Mouse (Mus musculus): ENCODE data around the gene Gsk3b. TPM values are rescaled to one million over a fixed set of nuclear protein-coding genes. Genes with fewer than 3 reads are reported as not detected.
"Not testable (repeated sequence)": the region's sequence is repeated elsewhere in the genome, so short reads cannot be mapped to it uniquely, and the experiment has no call there.

Gsk3b gene
- 52.0 and 55.3 TPM in 2 replicates for polyA plus RNA-seq (2015; fragmentation: Nextera tagmentation; extraction: Ambion mirVana)

DNA sequence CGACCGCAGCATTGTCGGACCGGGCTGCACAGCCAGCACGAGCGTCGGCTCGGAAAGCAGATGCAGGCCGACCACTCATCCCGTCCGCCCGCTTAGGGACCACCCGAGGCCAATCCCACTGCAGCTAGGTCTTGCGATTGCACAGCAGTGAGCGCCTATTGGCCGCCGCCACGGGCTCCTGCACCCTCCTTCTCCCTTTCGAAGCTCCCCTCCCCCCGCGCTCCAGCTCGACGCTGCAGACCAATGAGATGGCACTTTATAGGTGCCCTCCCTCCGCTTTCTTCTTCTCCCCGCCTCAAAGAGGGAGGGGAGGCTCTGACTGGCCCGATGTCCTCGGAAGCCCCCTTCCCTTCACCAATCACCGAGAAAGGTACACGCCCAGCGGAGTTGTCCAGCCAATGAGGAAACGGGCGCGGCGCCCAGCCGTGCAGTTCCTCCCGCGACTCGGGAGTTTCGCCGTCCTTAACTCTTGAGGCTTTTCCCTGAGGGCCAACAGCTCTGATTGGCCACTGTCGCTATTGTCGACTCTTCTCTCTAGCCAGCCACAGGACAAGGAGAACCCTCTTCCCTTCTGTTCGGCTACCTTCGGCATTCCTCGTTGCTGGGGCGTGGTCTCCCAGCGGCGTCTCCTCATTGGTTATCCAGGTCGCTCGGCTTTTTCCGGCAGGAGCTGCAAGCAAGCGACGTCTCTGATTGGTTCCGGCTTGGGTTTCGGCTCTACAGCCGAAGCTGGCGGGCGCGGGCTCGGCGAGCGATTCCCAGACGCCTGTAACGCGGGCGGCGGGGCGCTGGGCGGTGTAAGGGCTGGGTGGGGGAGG is at the start of gene Gsk3b:
Gene Gsk3b (plus strand): TSS at position 373 of the 818 bp plus-strand sequence.
- H3K9ac ChIP-seq, result peak within 1 kb of the TSS; percentile 91
- H3K4me2 ChIP-seq, result peak within 1 kb of the TSS; percentile 66
- no peaks in the 10 kb centered on the region for H3K27me3 ChIP-seq
- H3K4me3 ChIP-seq, result peak within 1 kb of the TSS; percentile 83
- no peaks in the 10 kb centered on the region for H3K9me3 ChIP-seq
- H3K27ac ChIP-seq, result peak within 1 kb of the TSS; percentile 100
- peak; percentile 95 for ATAC-seq (ENCODE audit: insufficient number of reproducible peaks, low FRiP score, low TSS enrichment, low read depth)
- H3K36me3 ChIP-seq, result no peaks in the 10 kb centered on the region
- WGBS, result under 1% methylated on average over 61 of the region's 69 CpGs
- peaks cover 11% of the 10 kb centered on the region for H3K4me1 ChIP-seq

DNA sequence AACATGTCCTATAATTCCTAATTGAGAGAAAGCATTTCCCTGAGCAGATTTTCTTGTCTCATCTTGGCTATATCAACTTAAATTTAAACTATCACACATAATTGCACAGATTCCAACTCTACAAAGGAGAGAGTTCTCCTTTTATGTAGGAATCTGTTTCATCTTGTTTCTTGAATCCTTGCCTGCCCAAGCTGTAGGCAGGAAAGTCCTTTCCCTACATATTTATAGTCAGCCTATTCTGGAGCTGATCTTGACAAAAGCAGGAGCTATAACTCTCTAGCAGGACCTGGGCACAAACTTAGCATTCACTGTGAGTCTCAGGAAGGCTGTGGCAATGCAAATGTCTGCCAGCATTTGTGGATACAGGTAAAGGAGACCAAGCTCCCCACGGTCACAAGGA is 46.6 kb upstream of the Gsk3b start:
- Histone ChIP-seq H3K4me3 (no peak overlapping the region), H3K9me3 (no peaks in the 10 kb centered on the region), H3K36me3 (no peaks in the 10 kb centered on the region), H3K27me3 (no peaks in the 10 kb centered on the region), H3K4me2 (no peak overlapping the region), H3K9ac (no peak overlapping the region), H3K4me1 (no peaks in the 10 kb centered on the region), H3K27ac (no peak overlapping the region)
- 85% methylated on average over 1 of the region's 1 CpGs for WGBS
- ATAC-seq (ENCODE audit: insufficient number of reproducible peaks, low FRiP score, low TSS enrichment, low read depth), result no peak

DNA sequence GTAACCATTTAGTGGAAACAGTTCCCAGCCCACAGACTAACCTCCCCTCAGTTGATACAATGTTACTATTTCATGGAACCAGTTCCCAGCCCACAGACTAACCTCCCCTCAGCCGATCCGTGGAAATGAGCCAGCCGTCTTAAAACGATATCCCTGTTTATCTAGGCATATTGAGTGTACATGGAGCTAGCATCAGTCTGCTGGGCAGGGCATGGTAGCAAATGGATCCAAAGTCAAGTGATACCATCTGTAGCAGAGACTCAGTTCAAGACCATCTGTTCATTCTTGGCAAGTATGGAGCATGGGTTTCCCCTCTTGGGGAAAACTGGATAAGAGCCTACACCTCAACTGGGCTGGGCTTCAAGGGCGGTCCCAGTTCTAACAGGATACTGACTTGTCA is 44.2 kb upstream of the Gsk3b start:
- 70% methylated on average over 5 of the region's 5 CpGs for WGBS
- Histone ChIP-seq H3K36me3 (no peaks in the 10 kb centered on the region), H3K4me2 (no peak overlapping the region), H3K4me3 (no peak overlapping the region), H3K27ac (no peak overlapping the region), H3K9me3 (no peaks in the 10 kb centered on the region), H3K4me1 (no peaks in the 10 kb centered on the region), H3K27me3 (no peaks in the 10 kb centered on the region), H3K9ac (no peak overlapping the region)
- no peak for ATAC-seq (ENCODE audit: insufficient number of reproducible peaks, low FRiP score, low TSS enrichment, low read depth)

DNA sequence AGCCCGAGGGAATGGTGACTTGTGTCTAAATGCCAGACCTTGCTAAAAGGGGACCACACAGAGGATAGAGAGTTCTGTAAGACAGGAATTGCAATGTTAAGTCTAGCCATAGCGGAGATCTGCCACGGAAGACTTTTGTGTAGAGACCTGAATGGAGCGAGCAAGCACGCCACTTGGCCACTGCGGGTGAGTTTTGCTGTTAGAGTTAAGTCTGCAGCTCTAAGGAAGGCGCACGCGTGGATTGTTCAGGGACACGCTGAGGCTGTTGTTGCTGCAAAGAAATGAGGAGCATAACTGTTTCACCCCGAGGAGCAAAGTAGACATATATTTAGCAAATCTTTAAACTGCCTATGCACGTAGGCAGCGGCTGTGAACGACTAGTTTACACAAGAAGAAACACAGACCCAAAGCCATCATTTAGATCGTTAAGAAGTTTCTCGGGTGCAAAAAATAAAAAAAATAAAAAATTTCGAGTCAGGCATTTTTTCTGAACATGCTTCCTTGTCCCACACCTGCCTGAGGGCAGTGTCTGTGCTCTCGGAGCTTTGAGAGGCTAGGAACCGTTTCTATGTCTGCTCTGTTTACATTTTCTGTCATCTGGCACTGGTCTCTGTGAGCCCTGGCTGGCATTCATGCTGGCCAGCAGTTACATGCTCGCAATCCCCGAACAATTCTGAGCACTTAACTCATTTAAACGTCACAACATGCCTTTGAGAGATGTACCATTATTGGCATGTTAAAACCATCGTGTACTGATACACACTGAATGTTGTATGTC is 40.8 kb upstream of the Gsk3b start:
- H3K9me3 ChIP-seq, result no peaks in the 10 kb centered on the region
- peak overlapping the region; percentile 15 for H3K4me2 ChIP-seq
- H3K4me1 ChIP-seq, result no peaks in the 10 kb centered on the region
- ATAC-seq (ENCODE audit: insufficient number of reproducible peaks, low FRiP score, low TSS enrichment, low read depth), result no peak
- no peaks in the 10 kb centered on the region for H3K27me3 ChIP-seq
- H3K4me3 ChIP-seq, result no peak overlapping the region
- no peaks in the 10 kb centered on the region for H3K36me3 ChIP-seq
- 51% methylated on average over 23 of the region's 23 CpGs for WGBS
- no peak overlapping the region for H3K9ac ChIP-seq
- H3K27ac ChIP-seq, result no peak overlapping the region

DNA sequence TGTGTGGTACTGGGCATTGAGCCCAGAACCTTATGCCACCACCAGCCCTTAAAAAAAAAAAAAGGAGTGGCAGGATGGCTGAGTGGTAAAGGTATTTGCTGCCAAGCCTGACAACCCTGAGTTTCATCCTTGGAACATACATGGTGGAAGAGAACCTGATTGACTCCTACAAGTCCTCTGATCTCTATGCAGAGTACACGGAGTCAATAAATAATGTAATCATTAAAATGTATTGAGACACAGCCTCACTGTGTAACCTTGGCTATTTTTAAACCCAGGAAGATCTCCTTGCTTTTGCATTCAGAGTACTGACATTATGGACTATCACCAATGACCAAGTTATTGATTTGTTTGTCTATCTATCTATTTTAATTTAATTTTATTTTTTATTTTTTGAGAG is 30.9 kb upstream of the Gsk3b start:
- H3K4me3 ChIP-seq, result no peak overlapping the region

DNA sequence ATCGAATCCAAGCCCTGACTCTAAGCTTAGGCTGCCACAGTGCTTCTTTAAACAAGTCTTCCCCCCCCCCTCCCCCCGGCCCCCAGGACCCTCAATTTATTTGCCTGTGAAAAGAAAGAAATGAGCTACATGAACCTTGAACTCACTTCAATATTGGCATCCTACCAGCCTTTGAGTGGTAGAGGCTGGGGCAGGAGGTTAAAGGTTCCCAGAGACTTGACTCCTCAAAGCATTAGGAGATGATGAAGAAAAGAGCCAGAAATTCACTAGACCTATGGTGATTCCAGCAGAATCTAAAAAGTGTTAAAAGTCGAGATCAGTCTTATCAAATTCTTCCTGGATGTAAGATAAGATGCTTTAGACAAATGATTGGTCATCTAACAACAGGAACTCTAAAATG is 30.0 kb upstream of the Gsk3b start:
- H3K9me3 ChIP-seq, result no peaks in the 10 kb centered on the region
- 69% methylated on average over 3 of the region's 3 CpGs for WGBS
- H3K27ac ChIP-seq, result no peak overlapping the region
- no peaks in the 10 kb centered on the region for H3K36me3 ChIP-seq
- no peaks in the 10 kb centered on the region for H3K27me3 ChIP-seq
- H3K9ac ChIP-seq, result no peak overlapping the region
- ATAC-seq (ENCODE audit: insufficient number of reproducible peaks, low FRiP score, low TSS enrichment, low read depth), result no peak
- no peak overlapping the region for H3K4me3 ChIP-seq
- no peak overlapping the region for H3K4me2 ChIP-seq
- no peaks in the 10 kb centered on the region for H3K4me1 ChIP-seq

More for the DNA sequence above, 30.9 kb upstream of the Gsk3b start:
- WGBS, result 92% methylated on average over 1 of the region's 1 CpGs
- Histone ChIP-seq H3K4me2 (no peak overlapping the region), H3K27ac (no peak overlapping the region), H3K9ac (no peak overlapping the region), H3K36me3 (no peaks in the 10 kb centered on the region), H3K9me3 (no peaks in the 10 kb centered on the region), H3K27me3 (no peaks in the 10 kb centered on the region), H3K4me1 (no peaks in the 10 kb centered on the region)
- no peak for ATAC-seq (ENCODE audit: insufficient number of reproducible peaks, low FRiP score, low TSS enrichment, low read depth)

DNA sequence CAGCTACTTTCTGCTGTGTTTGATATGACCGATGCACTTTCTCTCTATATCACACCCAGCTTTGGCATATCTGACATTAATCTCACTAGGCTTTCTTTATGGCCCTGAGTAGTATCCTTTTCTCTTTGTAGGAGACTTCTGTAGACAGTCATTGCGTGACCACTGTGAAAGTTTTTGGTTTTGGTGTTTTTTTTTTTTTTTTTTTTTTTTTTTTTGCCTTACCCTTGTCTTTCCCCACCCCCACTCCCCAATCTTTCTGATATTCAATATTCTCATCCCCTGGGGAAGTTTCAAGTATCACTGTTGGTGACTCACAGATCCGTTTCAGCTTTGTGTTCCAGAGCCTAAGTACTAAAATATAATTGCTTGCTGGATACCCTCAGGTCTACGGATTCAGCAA is 29.2 kb upstream of the Gsk3b start:
- Histone ChIP-seq H3K9me3 (no peaks in the 10 kb centered on the region), H3K4me1 (no peaks in the 10 kb centered on the region), H3K4me2 (no peak overlapping the region), H3K9ac (no peak overlapping the region), H3K27me3 (no peaks in the 10 kb centered on the region), H3K27ac (no peak overlapping the region), H3K36me3 (no peaks in the 10 kb centered on the region), H3K4me3 (no peak overlapping the region)
- ATAC-seq (ENCODE audit: insufficient number of reproducible peaks, low FRiP score, low TSS enrichment, low read depth), result no peak
- WGBS, result 69% methylated on average over 4 of the region's 4 CpGs

DNA sequence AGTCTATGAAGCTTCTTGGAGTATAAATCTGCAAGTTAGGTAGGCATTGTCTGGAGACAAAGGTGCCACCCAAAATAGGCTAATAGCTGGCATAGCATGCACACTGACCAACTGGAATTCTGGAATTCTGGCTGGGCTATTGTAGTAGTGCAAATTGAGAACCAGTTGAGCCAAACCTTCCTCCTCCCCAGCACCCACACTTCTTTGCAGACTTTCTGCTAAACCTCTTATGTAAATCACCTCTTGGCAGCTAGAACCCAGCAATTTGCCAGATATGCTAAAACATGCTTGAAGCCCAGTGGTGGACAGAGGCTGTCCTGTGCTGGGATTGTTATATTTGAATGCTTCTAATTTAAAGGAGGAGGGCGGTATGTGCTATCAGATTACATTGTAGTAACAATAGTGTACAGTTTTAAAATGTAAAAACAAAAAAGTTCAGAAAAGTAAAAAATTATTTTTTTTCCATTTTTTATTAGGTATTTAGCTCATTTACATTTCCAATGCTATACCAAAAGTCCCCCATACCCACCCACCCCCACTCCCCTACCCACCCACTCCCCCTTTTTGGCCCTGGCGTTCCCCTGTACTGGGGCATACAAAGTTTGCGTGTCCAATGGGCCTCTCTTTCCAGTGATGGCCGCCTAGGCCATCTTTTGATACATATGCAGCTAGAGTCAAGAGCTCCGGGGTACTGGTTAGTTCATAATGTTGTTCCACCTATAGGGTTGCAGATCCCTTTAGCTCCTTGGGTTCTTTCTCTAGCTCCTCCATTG is 14.8 kb upstream of the Gsk3b start:
- not testable (repeated sequence) for H3K27ac ChIP-seq; H3K4me2 ChIP-seq; ATAC-seq (ENCODE audit: insufficient number of reproducible peaks, low FRiP score, low TSS enrichment, low read depth); H3K4me3 ChIP-seq; H3K27me3 ChIP-seq; H3K36me3 ChIP-seq; H3K9me3 ChIP-seq; H3K4me1 ChIP-seq; H3K9ac ChIP-seq
- WGBS, result 88% methylated on average over 1 of the region's 5 CpGs

DNA sequence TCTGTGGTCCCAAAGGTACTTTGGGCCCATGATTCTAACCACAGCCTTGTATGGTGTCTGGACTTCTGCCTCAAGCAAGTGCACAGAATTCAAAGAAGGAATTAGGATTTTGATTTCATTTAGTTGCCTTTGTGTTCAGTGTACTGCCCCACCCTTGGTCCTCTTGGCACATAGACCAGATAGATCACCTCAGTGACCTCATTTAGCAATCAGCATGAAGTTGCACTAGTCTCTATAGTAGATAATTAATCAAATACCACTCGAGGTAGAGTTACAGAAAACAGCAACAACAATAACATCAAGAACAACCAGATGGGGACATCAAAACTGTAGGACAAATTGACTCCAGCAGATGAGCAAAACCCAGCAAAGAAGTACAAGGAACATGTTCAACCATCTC is 8.6 kb upstream of the Gsk3b start:
- ATAC-seq (ENCODE audit: insufficient number of reproducible peaks, low FRiP score, low TSS enrichment, low read depth), result no peak
- Histone ChIP-seq H3K4me1 (no peaks in the 10 kb centered on the region), H3K4me2 (no peak overlapping the region), H3K4me3 (no peak overlapping the region), H3K27me3 (no peaks in the 10 kb centered on the region), H3K36me3 (no peaks in the 10 kb centered on the region), H3K27ac (no peak overlapping the region), H3K9me3 (no peaks in the 10 kb centered on the region), H3K9ac (no peak overlapping the region)
- WGBS, result 80% methylated on average over 1 of the region's 1 CpGs

DNA sequence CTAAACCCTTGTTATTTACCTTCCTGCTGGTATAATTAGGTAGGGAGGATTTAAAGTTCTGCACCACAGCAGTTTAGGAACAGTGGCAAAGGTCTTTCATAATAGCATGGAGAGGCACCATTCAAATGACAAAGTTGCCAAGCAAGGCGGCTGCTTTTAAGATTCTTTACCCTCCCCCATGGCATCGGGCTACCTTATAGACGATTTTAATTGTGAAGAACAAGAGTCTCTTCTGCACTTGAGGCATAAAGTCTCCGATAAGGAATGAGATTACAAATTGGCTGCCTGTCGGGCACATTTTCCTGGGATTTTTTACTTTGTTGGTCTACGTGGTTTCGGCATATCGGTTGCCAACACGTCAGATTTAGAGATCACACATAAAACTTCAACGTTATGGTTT is 1.6 kb upstream of the Gsk3b start:
- Histone ChIP-seq H3K4me2 (peak overlapping the region; percentile 66), H3K27me3 (no peaks in the 10 kb centered on the region), H3K4me3 (peak overlapping the region; percentile 83), H3K27ac (peak overlapping the region; percentile 100), H3K9me3 (no peaks in the 10 kb centered on the region), H3K36me3 (no peaks in the 10 kb centered on the region), H3K4me1 (peaks cover 7% of the 10 kb centered on the region), H3K9ac (peak overlapping the region; percentile 89)
- WGBS, result 22% methylated on average over 10 of the region's 10 CpGs
- ATAC-seq (ENCODE audit: insufficient number of reproducible peaks, low FRiP score, low TSS enrichment, low read depth), result no peak

DNA sequence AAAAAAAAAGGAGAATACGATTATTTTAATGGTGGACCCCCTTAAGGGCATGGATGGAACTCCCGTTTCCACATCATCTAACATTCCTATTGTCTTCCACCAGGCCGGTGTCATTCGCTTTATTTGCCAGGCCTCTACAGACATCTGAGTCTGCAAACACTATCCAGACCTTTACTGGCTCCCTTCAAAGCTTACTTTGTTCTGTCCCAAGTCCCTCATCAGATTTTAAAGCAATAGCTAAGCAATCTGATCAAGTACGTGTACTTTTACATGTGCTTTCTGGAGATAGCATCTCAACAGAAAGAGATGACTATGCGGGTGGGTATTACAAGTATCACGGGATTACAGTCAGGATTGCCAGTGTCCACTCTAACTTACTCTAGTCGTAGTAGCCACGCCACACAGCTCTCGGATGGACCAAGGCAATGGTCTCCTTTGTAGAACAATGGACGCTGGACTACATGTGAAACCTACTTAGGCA is 1.1 kb upstream of the Gsk3b start:
- Histone ChIP-seq H3K36me3 (no peaks in the 10 kb centered on the region), H3K9ac (peak overlapping the region; percentile 89), H3K27me3 (no peaks in the 10 kb centered on the region), H3K27ac (peak overlapping the region; percentile 100), H3K4me1 (peaks cover 7% of the 10 kb centered on the region), H3K4me2 (peak overlapping the region; percentile 66), H3K9me3 (no peaks in the 10 kb centered on the region), H3K4me3 (peak overlapping the region; percentile 83)
- WGBS, result 4% methylated on average over 11 of the region's 11 CpGs
- ATAC-seq (ENCODE audit: insufficient number of reproducible peaks, low FRiP score, low TSS enrichment, low read depth), result no peak

Data from limb, embryonic 15.5 days (tissue).